Mouse (Mus musculus) ES-Bruce4 (cell line): ENCODE measurements around the gene Bak1.

Experiments
- CTCF ChIP-seq: IDR thresholded peaks from one replicate; pipeline ENCODE4 v1.8.1; 2011; ENCODE audit warnings: low read depth, low read length
- EP300 ChIP-seq: IDR thresholded peaks from 2 replicates; pipeline ENCODE4 v1.6.1; 2011; ENCODE audit warnings: low read depth, low read length; ENCODE audit not compliant: insufficient read depth
- POLR2A ChIP-seq: IDR thresholded peaks from one replicate; pipeline ENCODE4 v1.8.1; 2011; ENCODE audit warnings: low read length; ENCODE audit not compliant: insufficient read depth

GRCm38 (mm10) chr17:27011167-27011566 lies 17.6 kb downstream of the Bak1 start:
- TF ChIP-seq CTCF, result no peak
- no peak for TF ChIP-seq POLR2A
- no peak for TF ChIP-seq EP300
